Mouse (Mus musculus): ENCODE results near the gene Vmn2r19.

- TF ChIP-seq CTCF (IDR thresholded peaks at IDR 0.05; ENCODE audit: low read depth) (no peak), EP300 (optimal IDR thresholded peaks at IDR 0.05) (no peak)
Measured at GRCm38 (mm10) chr6:123286311-123286710, 21.8 kb upstream of the Vmn2r19 start.

Measured in stomach, postnatal 0 days (tissue).